Mouse (Mus musculus) neural tube, embryonic 15.5 days (tissue): ENCODE data around the gene Pramef8. TPM values are rescaled to one million over a fixed set of nuclear protein-coding genes. Genes with fewer than 3 reads are reported as not detected.
A peak's percentile ranks its signal among the peaks of the same experiment; 100 is the strongest.
"Not testable (repeated sequence)": the region's sequence is repeated elsewhere in the genome, so short reads cannot be mapped to it uniquely, and the experiment has no call there.

Experiments used
- ATAC-seq: fragments of 200-750 bp; cut with Nextera tagmentation; 2 replicates; pipeline ENCODE4 v1.8.0; 2017; ENCODE audit warnings: mild to moderate bottlenecking, moderate TSS enrichment, moderate library complexity; ENCODE audit not compliant: low FRiP score
- H3K27ac ChIP-seq: fragments of 300-500 bp; sonication (generic); replicated peaks from 2 replicates; pipeline ENCODE4 v1.5.1; 2015; ENCODE audit warnings: mild to moderate bottlenecking, inconsistent platforms
- H3K27me3 ChIP-seq: fragments of 300-500 bp; sonication (generic); replicated peaks from 2 replicates; pipeline ENCODE4 v1.6.1; 2015; ENCODE audit warnings: inconsistent platforms
- H3K36me3 ChIP-seq: fragments of 300-500 bp; sonication (generic); 2 replicates; pipeline ENCODE4 v1.6.1; 2015; ENCODE audit warnings: inconsistent platforms
- H3K4me1 ChIP-seq: fragments of 300-500 bp; sonication (generic); 2 replicates; pipeline ENCODE4 v1.6.1; 2015; ENCODE audit warnings: inconsistent platforms
- H3K4me2 ChIP-seq: fragments of 300-500 bp; sonication (generic); 2 replicates; pipeline ENCODE4 v1.6.1; 2015; ENCODE audit warnings: inconsistent platforms, mild to moderate bottlenecking, moderate library complexity
- H3K4me3 ChIP-seq: fragments of 300-500 bp; sonication (generic); replicated peaks from 2 replicates; pipeline ENCODE4 v1.5.1; 2015; ENCODE audit warnings: mild to moderate bottlenecking, inconsistent platforms
- H3K9ac ChIP-seq: fragments of 300-500 bp; sonication (generic); replicated peaks from 2 replicates; pipeline ENCODE4 v1.6.1; 2015; ENCODE audit warnings: mild to moderate bottlenecking, inconsistent platforms
- H3K9me3 ChIP-seq: fragments of 300-500 bp; sonication (generic); replicated peaks from 2 replicates; pipeline ENCODE4 v1.6.1; 2016; ENCODE audit warnings: inconsistent platforms
- WGBS: fragments of 180-500 bp; shearing (Covaris S2); methylation state at CpG from one replicate; pipeline ENCODE4 v1.1.7; 2015; ENCODE audit warnings: mixed read lengths; 5-methylcytosine and 5-hydroxymethylcytosine counted together
- polyA plus RNA-seq: library from polyadenylated mRNA; unstranded; fragments of >200 nt; fragmentation: Nextera tagmentation; extraction: Ambion mirVana; gene quantifications from 2 replicates; pipeline ENCODE4 v1.2.1, GENCODE M21; 2015

Gene Pramef8
- polyA plus RNA-seq, 1 experiment from 2014 or later = 17.7 TPM

DNA sequence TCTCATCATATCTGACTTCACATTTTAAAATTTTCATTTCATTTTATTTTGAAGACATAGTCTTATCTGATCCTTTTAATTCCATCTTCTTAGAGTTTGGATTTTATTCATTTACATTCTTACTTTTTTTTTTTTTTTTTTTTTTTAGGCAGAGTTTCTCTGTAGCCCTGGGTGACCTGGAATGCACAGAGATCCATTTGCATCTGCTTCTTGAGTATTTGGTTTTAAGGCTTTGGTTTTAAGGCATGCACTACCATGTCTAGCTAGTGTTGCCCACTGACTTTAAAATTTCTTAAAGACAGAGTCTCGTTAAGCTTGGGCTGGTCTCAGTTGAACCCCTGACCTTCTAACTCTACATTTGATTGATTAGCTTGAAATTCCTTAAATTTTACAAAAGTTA is 1.4 kb downstream of the Pramef8 start:
- Histone ChIP-seq H3K4me2 (peak overlapping the region; percentile 67; the same call in 1 of the 2 replicates), H3K9me3 (no peaks in the 10 kb centered on the region), H3K9ac (no peak overlapping the region), H3K27ac (no peak overlapping the region), H3K4me3 (no peak overlapping the region), H3K4me1 (peaks cover 8% of the 10 kb centered on the region), H3K36me3 (peaks cover 45% of the 10 kb centered on the region), H3K27me3 (peaks cover 6% of the 10 kb centered on the region; the same call in 1 of the 2 replicates)
- ATAC-seq = no peak
- 96% methylated on average over 1 of the region's 1 CpGs for WGBS

DNA sequence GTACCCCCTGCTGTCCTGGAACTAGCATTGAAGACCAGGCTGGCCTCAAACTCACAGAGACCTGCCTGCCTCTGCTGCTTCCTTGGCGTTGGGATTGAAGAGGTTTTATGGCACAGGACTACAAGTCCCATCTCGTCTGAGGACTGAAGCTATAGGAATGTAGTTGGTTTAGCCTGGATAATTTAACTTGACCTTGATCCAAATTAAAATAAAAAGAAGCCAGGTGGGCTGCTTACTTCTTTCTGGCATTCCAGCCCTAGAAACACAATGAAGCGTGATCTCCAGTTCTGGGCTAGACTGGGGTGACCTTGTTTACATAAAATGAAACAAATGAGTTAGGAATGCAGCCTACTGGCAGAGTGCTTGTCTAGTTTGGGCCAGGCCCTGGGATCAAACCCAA is 1.9 kb downstream of the Pramef8 start:
- no peak for ATAC-seq
- Histone ChIP-seq H3K4me1 (peaks cover 8% of the 10 kb centered on the region), H3K4me2 (no peak overlapping the region), H3K36me3 (peaks cover 50% of the 10 kb centered on the region), H3K27me3 (peaks cover 4% of the 10 kb centered on the region; the same call in 1 of the 2 replicates), H3K9ac (no peak overlapping the region), H3K9me3 (no peaks in the 10 kb centered on the region), H3K27ac (no peak overlapping the region), H3K4me3 (no peak overlapping the region)
- 97% methylated on average over 3 of the region's 3 CpGs for WGBS

DNA sequence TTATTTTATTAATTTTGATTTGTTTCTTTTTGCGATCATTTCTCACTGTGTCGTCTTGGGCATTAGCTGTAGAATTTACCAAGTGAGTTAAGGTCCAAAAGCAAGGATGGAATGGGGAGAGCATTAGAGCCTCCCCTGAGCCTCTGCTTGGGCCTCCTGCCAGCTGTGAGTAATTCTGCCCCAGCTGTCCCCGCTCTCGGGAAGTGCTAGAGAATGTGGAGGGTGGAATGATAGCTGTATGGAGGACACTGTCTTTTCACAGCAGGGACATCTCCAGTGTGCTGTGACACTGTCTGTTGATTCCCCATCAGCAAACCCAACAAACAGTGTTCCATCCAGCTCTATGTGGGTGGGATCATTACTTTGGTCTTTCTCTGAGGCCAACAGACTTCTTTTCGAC is 14.5 kb downstream of the Pramef8 start:
- not testable (repeated sequence) for H3K27me3 ChIP-seq, H3K4me2 ChIP-seq, H3K4me3 ChIP-seq, ATAC-seq, H3K36me3 ChIP-seq, H3K9me3 ChIP-seq, H3K4me1 ChIP-seq, H3K9ac ChIP-seq, H3K27ac ChIP-seq
- 73% methylated on average over 5 of the region's 5 CpGs for WGBS

DNA sequence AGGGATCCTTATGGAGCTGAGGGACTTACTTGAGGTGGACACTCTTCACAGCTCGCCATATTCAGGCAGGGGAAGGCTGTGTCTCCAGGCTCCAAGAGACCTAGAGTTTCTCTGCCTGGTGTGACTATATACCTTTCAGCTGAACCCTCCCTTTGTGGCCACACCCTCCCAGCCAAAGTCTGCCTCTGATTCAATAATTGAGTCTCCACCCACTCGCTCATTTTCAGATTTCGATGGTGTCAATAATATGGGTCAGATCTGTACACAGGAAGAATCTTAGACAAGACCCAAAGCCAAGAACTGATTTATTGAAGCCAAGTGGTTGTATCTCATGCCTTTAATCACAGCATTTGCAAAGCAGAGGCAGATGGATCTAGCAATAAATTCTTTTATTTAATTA is 38.0 kb downstream of the Pramef8 start, which contains the start of gene Oog4:
Oog4 (minus strand) TSS at position 101 of the 400 bp plus-strand sequence.
- Histone ChIP-seq H3K9ac (no peak within 1 kb of the TSS), H3K27ac (no peak within 1 kb of the TSS), H3K4me3 (no peak within 1 kb of the TSS), H3K4me2 (no peak within 1 kb of the TSS), H3K9me3 (no peaks in the 10 kb centered on the region), H3K4me1 (no peaks in the 10 kb centered on the region), H3K27me3 (no peaks in the 10 kb centered on the region), H3K36me3 (no peaks in the 10 kb centered on the region)
- ATAC-seq = no peak
- WGBS = 81% methylated on average over 3 of the region's 3 CpGs

Other genes with a start within 250 kb of the Pramef8 start
- 12.7 and 13.2 TPM in 2 replicates for gene Prdm2, start 199.4 kb upstream of the Pramef8 start, polyA plus RNA-seq
- gene Pdpn, start 112.9 kb upstream of the Pramef8 start, polyA plus RNA-seq = 25.5 and 29.0 TPM in 2 replicates
- 0.59 and 0.70 TPM in 2 replicates for gene Lrrc38, start 62.7 kb upstream of the Pramef8 start, polyA plus RNA-seq
- gene Pramel1, start 18.0 kb upstream of the Pramef8 start, polyA plus RNA-seq = not detected in 2 replicates
- gene Oog4, start 37.9 kb downstream of the Pramef8 start, polyA plus RNA-seq = not detected in 2 replicates
- gene Gm13043, start 98.9 kb downstream of the Pramef8 start, polyA plus RNA-seq = not detected in 2 replicates
- not detected in 2 replicates for gene Gm13040, start 123.5 kb downstream of the Pramef8 start, polyA plus RNA-seq
- gene BC080695, start 139.3 kb downstream of the Pramef8 start, polyA plus RNA-seq = not detected in 2 replicates
- not detected in 2 replicates for gene Gm13057, start 139.3 kb downstream of the Pramef8 start, polyA plus RNA-seq
- gene Gm13083, start 202.6 kb downstream of the Pramef8 start, polyA plus RNA-seq = not detected in 2 replicates
- gene Gm13088, start 244.8 kb downstream of the Pramef8 start, polyA plus RNA-seq = not detected in 2 replicates